Mouse (Mus musculus) R1 (cell line): ENCODE measurements at regions not wholly inside any gene's neighbourhood (a gene's known extent, or its start where the extent isn't known, plus 50 kb on each side); places are given as distances from the start of the nearest gene placed in this dataset.

ENCODE experiments used
- DNase-seq: peaks from one replicate; pipeline ENCODE4 v3.0.0-alpha.2; 2018; ENCODE audit warnings: low read depth, low spot score

DNA sequence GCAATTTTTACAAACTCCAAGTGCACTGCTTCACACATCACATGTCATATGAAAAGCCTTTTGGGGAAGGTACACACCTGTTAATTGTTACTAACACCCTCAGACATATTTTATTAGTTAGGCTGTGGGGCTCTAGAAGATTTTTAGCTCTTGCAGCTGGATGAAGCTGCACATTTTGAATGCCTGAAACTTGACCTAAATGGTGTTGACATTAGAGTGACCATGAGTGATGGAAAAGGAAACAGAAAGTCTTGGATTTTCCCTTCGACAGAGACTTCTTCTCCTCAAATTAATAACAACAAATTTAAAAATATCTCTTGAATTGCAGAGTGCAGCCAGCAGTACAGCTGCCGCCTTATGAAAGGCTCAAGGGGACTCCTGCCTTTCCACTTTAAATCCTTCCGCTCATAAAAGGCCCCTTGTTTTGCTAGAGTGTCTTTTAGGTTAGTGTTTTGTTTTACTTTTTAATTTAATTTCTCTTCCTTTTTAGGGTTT is 259.7 kb downstream of the Trim52 start:
- no peak for DNase-seq

DNA sequence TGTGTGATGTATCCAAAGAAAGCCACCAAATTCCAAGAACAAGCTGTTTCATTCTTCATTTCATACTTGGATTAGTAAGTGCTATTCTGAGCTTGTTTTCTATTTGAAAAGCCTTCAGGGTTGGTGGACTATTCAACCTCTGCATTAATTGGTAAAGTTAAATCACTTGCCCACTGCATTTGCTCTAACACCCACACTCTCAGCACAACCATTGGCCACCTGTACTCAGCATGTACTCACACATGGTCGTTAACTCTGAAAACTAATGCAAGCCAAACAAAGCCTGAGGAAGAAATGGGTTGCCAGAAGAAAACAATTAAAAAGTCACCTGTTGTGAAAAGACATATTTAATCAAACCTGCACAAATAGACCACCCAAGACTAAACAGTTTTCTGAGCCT is 267.5 kb downstream of the Trim52 start:
- no peak for DNase-seq

DNA sequence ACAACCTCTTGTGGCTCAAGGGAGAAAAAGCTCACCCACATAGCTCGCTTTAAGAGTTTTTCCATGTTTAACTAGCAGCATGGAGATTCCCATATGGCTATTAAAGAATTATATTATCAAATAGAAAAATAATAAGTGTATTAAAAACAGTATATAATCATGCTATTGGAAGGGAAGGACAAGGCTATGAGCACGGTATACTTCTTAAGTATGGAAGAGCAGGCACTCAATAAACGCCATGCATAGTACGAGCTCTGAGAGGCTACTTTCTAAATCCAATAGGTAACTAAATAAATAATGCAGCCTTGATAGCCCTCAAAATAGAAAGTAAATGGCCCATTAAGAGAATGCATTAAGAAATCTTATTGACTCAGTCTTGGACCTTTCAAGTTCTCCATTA is 273.6 kb downstream of the Trim52 start:
- DNase-seq: no peak

DNA sequence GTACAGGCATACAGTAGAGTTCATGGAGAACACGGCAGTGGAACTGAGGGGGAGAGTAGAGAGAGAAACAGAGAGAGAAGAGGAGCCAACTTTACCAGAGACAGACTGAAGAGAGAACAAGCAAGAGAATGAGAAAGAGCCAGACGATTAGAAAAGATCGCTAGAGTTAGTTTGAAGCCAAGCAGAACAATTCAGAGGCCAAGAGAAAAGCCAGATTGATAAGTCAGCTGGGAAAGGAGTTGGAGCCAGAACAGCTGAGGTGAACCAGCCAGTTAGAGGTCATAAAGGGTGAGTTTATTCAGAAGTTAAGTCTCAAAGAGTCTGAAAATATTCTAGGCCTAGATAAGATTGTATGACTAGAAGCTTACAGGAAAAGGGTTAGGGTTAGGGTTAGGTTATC is 281.7 kb downstream of the Trim52 start:
- no peak for DNase-seq

DNA sequence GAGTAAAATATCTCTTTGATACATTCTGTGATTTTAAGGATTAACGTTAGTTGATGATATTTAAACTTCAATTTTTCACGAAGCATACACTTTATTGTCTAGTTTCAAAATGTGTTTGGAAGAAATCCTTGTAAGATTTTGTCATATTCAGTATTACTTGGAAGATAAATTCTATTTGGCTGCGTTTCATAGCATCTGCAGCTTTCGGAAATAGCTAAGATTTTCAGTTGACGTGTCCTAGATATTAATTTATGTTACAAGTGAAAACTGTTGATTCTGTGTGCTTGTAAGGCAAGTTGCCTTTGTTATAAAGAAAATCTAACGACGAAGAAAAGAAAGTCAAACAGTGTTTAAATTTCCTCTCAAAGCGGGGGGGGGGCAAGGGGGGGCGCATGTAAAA is 284.5 kb downstream of the Trim52 start:
- DNase-seq: no peak

DNA sequence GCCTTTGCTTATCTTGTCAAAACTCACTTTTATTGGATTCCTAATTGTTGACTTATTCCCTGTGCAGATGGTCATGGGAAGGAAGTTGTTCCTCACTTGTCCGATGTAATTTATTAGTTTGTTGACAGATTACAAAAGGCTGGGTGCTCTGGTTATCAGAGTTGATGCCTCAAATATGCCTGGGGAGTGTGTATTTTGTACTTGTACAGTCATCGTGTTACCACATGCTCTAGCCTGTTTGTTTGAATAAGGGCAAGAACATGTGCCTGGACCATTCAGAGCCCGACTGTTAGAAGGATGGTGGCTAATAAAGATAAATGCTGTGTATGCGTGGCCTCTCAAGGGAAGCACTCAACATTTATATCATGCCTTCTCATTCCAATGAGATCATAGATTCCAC is 288.0 kb downstream of the Trim52 start:
- DNase-seq: no peak

DNA sequence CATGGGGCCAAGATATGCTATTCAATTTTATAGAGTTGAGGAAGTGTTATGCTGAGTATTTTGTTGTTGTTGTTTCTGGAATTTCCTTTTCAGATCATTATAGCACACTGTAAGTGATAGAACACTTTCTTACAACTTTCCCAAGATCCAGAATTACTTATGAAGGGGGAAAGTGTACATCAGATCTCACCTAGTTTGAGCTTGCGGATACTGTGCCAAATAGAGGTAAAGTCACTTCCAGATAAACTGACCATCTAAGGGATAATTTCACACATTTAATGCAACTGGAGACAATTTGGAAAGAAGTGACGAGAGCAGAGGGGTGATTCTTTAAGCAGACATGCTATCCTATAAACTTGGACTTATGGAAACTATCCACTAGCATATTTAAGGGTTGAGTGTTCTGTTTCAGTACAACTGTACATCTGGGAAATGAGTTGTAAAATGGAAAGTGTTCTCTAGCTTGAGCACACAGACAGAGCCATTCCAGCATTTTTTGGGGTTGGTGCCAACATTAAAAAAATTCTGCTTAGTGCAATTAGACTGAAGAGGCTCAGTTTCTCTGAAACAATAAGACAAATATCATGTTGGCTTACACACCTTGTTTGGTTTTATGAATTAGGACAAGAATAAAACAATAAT is 307.0 kb downstream of the Trim52 start:
- DNase-seq: no peak

DNA sequence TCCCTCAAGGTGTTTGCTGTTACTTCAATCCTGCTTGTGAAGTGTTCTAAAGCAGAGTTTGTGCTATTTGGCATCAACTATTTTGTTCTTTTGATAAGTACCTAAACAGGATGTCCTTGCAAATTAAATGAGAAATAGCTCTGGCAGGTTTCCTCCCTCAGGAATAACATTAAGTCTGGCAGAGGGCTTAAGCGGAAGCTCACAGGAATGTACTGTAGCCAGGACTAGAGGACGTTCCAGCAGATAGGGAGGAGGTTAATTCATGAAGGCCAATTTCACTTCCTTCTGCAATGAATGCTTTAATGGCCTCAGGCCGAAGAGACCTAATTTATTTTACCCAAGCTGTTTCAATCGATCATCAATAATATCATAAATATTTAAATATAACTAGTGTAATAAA is 318.7 kb downstream of the Trim52 start:
- DNase-seq: no peak

DNA sequence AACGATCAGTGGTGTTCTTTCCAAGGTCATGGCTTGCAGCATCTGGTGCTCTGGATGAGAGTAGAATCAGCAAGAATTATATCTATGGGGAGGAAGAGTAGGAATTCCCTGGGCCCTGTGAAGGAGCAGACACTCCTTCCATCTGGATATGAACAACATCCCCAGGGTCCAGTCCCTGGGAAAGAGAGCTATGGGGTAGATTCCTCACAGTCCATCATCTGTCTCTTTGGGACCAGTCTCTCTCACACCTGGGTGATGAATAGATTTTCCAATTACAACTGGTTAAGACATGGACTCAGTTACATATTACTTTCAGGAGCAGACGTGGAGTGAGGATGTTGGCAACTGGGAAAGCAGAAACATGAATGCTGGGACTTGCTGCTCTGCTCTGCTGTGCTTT is 322.6 kb downstream of the Trim52 start:
- no peak for DNase-seq

DNA sequence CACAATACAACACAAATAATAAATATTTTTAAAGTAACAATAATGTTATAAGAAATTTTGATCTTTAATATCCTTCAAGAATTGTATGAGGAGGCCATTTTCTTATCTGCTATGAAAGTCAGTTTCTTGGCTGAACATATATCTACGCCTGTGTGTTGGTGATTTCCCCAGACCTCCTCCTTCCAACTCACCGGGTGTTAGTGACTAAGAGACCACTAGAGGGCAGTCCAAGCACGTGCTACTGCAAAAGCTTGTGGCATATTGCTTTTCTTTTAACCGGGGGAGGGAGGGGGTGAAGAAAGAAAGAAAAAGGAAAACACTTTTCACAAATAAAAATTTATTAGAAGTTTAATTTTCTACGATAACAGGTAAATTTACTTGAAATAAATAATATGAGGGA is 333.3 kb downstream of the Trim52 start:
- DNase-seq: peak; percentile 55

DNA sequence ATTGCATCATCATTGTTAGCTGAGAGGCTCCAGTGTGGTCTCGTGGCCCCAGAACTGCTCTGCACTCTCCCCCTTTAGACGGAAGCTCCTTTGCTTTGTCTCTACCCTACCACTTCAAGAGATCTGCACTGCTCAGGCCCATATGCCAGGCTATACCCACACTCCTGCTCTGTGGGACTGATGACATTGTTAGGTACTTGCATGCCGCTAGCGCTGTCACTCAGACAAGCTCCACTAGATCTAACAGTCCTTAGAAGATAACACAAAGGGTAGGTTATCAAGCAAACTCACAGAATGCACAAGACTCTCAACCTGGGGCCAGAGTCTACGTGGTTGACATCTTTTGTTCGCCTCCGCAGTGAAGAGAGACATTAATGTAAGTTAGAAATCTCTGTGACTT is 383.1 kb downstream of the Trim52 start:
- DNase-seq: no peak

DNA sequence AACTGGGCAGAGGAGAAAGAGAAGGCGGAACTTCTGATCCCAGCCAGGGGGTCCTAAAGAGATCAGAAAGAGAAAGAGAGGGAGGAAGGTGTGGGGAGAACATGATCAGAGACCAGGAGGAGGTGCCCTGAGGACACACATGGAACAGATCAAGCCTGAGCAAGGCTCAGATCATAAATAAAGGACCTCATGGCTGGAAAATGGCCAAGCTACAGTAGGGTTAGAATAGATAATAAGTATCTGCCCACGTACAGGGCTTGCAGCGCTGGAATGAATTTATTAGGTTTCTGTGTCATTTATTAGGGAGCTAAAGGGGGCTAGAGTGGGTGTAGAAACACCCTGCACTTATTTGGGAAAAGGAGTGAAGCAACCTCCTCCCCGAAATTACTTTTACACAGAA is 385.4 kb downstream of the Trim52 start:
- DNase-seq: no peak

DNA sequence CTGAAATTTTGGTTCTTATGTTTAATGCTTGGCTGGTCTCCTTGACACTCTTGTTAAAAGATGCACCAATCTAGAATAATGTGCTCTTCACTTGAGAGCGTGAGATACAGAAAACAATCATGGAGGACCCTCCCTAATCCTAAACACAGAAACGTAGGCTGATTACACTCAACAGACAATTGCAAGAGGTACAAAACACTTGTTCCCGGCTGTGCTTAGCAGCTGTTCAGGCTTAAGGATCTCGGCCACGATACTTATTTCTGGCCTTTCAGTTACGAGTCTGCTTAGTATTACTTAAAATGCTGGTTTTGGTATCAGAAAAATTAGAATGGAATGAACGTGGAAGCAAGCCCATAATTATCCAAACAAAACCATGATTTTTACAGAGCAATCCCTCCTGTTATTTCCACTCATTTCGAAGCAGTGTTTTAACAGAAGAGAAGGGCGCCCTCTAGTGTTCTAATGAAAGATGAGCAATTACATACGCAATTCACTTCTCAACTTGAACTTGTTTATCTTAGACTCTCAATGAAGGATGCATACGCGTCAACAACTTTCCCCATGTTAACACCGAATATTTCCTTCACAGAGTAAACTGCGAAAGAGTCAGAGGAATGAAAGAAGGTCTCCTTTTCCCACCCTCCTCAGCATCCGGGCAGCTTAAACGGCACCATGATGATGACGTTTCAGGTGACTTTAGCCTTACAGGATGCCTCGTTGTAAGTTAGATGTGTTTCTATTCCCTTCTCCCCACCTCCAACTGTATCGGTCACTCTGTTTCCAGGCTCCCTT is 394.5 kb downstream of the Trim52 start:
- DNase-seq: peak; percentile 58

DNA sequence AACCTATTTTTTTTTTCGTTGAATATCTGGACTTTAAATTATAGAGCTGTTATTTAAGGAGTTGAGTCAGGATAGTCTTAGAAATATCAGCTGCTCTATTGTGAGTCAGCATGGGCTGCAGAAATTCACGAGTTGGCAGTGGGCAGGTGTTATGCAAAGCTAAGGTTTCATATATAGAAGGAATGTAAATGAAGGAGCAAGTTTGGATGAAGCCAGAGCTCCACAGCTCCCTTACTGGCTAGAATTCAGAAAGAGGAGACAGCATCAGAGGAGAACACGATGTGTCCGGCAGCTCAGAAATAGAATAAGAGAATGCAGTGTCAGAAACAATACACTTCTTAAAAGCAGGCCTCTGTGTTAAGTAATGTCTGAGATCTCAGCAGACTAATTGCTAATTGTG is 400.9 kb downstream of the Trim52 start:
- no peak for DNase-seq

DNA sequence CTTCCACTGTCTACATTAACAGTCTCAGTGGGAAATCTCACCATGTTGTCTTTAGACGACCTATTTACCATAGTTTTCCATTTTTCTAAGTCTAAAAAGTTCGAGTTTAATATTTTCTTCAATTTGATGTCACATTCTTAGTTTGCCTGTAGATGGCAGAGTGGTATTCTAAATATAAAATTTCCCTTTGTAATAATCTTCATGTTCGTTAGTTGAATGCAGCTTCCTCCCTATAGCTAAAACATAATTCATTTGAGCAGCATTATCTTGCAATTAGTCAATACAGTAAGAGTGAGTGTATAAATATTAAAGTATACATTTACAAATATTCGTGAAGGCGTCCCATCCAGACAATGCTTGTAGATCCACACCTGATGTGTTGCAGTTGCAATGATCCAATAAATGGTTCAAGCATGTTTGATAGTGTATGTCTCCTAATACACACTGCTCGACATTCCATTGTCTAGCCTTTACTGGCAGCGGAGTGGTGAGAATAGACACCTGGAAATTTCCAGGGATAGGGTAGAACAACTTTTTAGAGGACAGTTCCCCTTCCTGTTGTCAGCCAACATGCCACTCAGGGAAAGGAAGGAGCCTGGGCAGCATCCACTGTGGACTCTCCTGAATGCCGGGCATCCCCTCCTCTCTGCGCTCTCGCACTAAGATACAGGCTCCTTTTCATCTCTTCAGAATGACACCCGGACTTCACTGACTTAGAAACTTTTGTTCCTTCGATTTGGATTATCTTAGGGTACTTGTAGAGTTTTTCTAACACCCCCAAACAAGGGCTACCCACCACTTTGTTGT is 412.8 kb downstream of the Trim52 start:
- no peak for DNase-seq

DNA sequence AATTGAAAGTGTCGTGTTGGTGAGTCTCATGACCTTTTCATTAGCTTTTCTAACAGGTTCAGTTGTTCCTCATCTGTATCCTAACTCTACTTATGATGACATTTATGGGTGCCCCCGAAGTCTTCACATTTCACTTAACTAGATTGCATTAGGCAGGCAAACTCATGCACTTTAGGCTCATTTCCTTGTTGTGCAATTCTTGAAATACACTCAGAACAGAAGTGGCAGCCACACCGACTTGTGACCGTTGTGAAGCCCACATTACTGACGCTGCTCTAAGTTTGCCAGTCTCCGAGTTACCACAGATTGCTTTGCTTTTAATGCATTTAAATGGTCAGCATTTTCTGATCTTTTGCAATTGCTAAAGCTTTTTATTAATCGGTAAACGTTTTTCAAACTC is 414.8 kb downstream of the Trim52 start:
- no peak for DNase-seq

DNA sequence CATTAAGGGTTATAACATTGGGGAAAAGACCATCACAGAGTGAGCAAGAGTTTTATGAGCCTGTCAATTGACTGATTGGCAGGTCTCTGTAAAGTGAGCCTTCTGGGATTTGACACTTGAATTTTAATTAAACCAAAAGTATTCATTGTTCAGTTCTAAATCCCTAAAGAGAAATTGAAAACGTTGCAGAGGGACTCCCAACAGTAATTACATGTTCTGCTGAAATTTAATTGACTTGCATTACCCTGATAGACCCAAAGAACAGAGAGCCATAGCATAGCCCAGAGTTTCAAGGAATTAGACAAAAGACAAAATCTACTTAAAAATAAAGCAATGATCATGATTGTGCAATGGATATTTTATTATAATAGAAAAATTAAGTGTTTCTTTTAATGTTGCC is 444.2 kb downstream of the Trim52 start:
- DNase-seq: no peak

DNA sequence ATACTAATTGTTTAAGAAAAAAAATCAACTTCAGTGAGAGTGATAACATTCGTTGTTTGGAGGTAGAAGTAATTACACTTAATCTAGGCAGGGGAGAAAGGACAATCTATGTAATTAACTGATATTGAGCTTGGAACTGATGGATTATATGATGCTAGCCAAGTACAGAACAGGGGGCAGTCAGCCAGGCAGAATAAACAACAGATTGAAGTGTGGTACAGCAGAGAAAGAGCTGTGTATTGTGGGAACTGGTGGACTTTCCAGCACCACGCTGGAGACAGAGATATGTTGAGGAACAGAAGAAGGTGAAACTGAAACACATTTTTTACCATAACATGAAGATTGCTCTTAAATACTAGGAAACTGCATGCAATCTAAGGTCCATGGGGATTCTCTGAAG is 473.3 kb downstream of the Trim52 start:
- no peak for DNase-seq

DNA sequence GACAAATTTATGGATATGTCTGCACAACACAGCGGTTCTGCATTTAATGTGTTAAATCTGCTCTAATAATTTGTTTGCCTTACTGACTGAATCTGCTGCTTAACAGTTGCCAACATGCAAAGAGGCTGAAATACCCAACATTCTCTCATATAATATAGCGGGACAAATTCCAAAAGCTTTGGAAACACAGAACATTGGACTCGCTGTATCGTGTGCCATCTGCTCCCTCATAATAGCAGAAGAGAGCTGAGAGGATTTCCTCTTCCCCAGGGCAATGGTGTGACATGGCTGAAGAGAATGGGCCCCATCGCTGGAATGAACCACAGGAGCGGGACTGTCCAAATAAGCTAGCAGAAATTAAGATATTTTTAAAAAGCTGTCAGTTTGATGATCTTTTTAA is 475.9 kb downstream of the Trim52 start:
- DNase-seq: no peak

DNA sequence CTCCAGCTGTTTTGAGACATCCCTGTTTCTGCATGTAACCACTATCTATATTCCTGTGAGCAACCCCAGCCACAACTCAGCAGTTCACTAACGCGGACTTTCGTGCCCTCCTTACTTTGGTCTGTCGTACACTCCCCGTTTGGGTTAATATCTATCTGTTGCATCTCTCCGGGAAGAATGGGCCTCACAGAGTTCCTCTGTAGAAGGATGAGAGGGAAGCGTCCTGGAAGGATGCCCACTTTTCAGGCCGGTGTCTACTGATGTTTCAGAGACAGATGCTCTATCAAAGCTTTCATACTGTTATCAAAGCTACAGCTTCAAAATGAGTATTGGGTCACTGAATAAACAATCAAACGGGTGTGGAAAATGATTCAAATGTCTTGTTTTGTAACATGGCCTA is 487.4 kb downstream of the Trim52 start:
- DNase-seq: no peak

DNA sequence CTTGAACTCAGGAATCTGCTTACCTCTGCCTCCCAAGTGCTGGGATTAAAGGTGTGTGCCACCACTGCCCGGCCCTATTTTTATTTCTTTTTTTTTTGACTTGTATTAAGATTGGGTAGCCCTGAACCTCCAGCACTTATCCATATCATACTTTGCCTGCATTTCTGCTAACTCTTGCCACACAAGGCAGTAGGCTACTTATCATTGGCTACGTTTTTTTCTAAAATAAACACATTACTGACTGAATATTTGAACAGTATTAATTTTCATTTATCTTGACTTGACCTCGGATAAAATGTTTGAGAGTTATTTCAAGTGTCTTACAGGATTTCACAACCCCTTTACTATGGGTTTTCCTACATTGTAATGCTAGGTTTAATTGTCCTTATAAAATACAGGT is 488.0 kb downstream of the Trim52 start:
- DNase-seq: no peak

DNA sequence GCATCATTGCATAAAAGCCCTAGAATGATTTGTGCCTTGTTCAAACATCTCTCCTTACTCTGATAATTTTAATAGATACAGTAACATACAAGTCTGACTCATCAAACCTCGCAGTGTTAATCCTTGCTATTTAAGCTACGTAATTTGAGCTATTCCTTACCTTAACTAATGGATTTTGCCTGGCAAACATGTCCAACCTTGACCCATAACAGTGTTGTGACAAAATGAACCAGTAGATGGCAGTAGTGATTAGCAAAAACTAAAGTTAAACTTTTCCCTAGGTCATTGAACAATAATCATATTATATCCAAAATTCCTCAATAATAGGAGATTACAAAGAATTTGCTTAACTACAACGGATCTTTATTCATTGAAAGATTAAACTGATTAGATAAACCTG is 501.0 kb downstream of the Trim52 start:
- peak; percentile 32 for DNase-seq
